10 mouse cellular contexts compared by ENCODE assay signal in genomic region chr7:36896339-36896738, GRCm38 (mm10).
DNase-seq lines count a peak whose midpoint lies in the region; ATAC-seq and TF ChIP-seq lines count a peak whose summit lies in the region.
"Had no signal": no experiment of that assay in that cellular context is flagged by ENCODE, and none has a peak within 500 bp of the region (broad histone marks: within the 10 kb centered on the region; RNA-seq: fewer than 3 reads in every experiment).

No protein-coding gene starts in this region.

- no peak for DNase-seq in forebrain, embryonic 11.5 days (ENCODE audit: low spot score)
- peak; percentile 21 for DNase-seq in ZHBTc4 (ENCODE audit: low read depth, low spot score)
- DNase-seq in forebrain, postnatal 0 days, result peak; percentile 25
- no peak for DNase-seq in T-cell, adult 2 months (ENCODE audit: low spot score)
- DNase-seq in adrenal gland, adult 2 months, result no peak
- no peak for DNase-seq in left cerebral cortex, adult 8-10 months (ENCODE audit: low spot score in 2 of 2)
- DNase-seq: lung, postnatal 36 days had no signal

- H3K4me2 ChIP-seq in forebrain, embryonic 13.5 days, result no peak overlapping the region
- no peak overlapping the region for H3K4me2 ChIP-seq in forebrain, embryonic 11.5 days (ENCODE audit: low read depth, low read length, severe bottlenecking)
- no peak overlapping the region for H3K4me2 ChIP-seq in forebrain, postnatal 0 days (ENCODE audit: low read depth)
- no peak overlapping the region for H3K4me2 ChIP-seq in midbrain, embryonic 12.5 days (replicated peaks)

- H3K9me3 ChIP-seq in forebrain, embryonic 13.5 days (replicated peaks), result no peaks in the 10 kb centered on the region
- no peaks in the 10 kb centered on the region for H3K9me3 ChIP-seq in forebrain, embryonic 11.5 days (ENCODE audit: control insufficient read depth, low read length)
- H3K9me3 ChIP-seq in forebrain, postnatal 0 days (ENCODE audit: low read length), result no peaks in the 10 kb centered on the region
- H3K9me3 ChIP-seq in midbrain, embryonic 12.5 days, result no peaks in the 10 kb centered on the region

- H3K4me1 ChIP-seq in forebrain, embryonic 13.5 days, result peaks cover 23% of the 10 kb centered on the region
- no peaks in the 10 kb centered on the region for H3K4me1 ChIP-seq in forebrain, embryonic 11.5 days (replicated peaks; ENCODE audit: control insufficient read depth, insufficient read depth, low read length)
- no peaks in the 10 kb centered on the region for H3K4me1 ChIP-seq in forebrain, postnatal 0 days (ENCODE audit: insufficient read depth)
- peaks cover 11% of the 10 kb centered on the region for H3K4me1 ChIP-seq in midbrain, embryonic 12.5 days

- TF ChIP-seq CTCF in forebrain, postnatal 0 days (IDR thresholded peaks at IDR 0.05; ENCODE audit: low read depth), result no peak

- H3K9ac ChIP-seq in forebrain, embryonic 13.5 days, result no peak overlapping the region
- H3K9ac ChIP-seq in forebrain, embryonic 11.5 days (ENCODE audit: low read length), result no peak overlapping the region
- H3K9ac ChIP-seq in forebrain, postnatal 0 days, result no peak overlapping the region
- H3K9ac ChIP-seq in midbrain, embryonic 12.5 days (replicated peaks), result no peak overlapping the region

- H3K36me3 ChIP-seq in forebrain, embryonic 13.5 days (ENCODE audit: poor library complexity, severe bottlenecking), result no peaks in the 10 kb centered on the region
- no peaks in the 10 kb centered on the region for H3K36me3 ChIP-seq in forebrain, embryonic 11.5 days (ENCODE audit: control insufficient read depth, insufficient read depth, low read length)
- no peaks in the 10 kb centered on the region for H3K36me3 ChIP-seq in forebrain, postnatal 0 days (ENCODE audit: insufficient read depth)
- no peaks in the 10 kb centered on the region for H3K36me3 ChIP-seq in midbrain, embryonic 12.5 days

- WGBS in forebrain, embryonic 13.5 days, result 51% methylated on average over 12 of the region's 12 CpGs
- 80% methylated on average over 12 of the region's 12 CpGs for WGBS in forebrain, embryonic 11.5 days
- 44% methylated on average over 12 of the region's 12 CpGs for WGBS in forebrain, postnatal 0 days
- 63% methylated on average over 12 of the region's 12 CpGs for WGBS in midbrain, embryonic 12.5 days

- H3K4me3 ChIP-seq in forebrain, embryonic 13.5 days, result no peak overlapping the region
- no peak overlapping the region for H3K4me3 ChIP-seq in forebrain, embryonic 11.5 days (ENCODE audit: low read depth, low read length)
- no peak overlapping the region for H3K4me3 ChIP-seq in forebrain, postnatal 0 days (ENCODE audit: low read depth, low read length)
- H3K4me3 ChIP-seq in midbrain, embryonic 12.5 days, result no peak overlapping the region

- ATAC-seq in forebrain, embryonic 13.5 days, result peak; percentile 42; the same call in 1 of the 2 replicates
- no peak for ATAC-seq in forebrain, embryonic 11.5 days (replicated peaks; ENCODE audit: low FRiP score)
- peak; percentile 54 for ATAC-seq in forebrain, postnatal 0 days
- peak; percentile 60 for ATAC-seq in midbrain, embryonic 12.5 days (ENCODE audit: low FRiP score, low read depth)
- ATAC-seq: Patski had no signal

- H3K27ac ChIP-seq in forebrain, embryonic 13.5 days, result no peak overlapping the region
- H3K27ac ChIP-seq in forebrain, embryonic 11.5 days (ENCODE audit: low read depth, low read length), result no peak overlapping the region
- no peak overlapping the region for H3K27ac ChIP-seq in forebrain, postnatal 0 days (ENCODE audit: low read depth, low read length)
- H3K27ac ChIP-seq in midbrain, embryonic 12.5 days (replicated peaks), result 0 out of 2 replicates have a peak overlapping the region, but pooled peaks have one; percentile 15

- H3K27me3 ChIP-seq in forebrain, embryonic 13.5 days, result no peaks in the 10 kb centered on the region
- H3K27me3 ChIP-seq in forebrain, embryonic 11.5 days (ENCODE audit: control insufficient read depth, insufficient read depth, low read length), result no peaks in the 10 kb centered on the region
- H3K27me3 ChIP-seq in forebrain, postnatal 0 days (ENCODE audit: insufficient read depth, low read length), result no peaks in the 10 kb centered on the region
- peaks cover 28% of the 10 kb centered on the region for H3K27me3 ChIP-seq in midbrain, embryonic 12.5 days

Comparison
In these comparisons a context has a peak if more than half of its experiments do, and no peak if none do; other contexts are left out.
1. DNase-seq: peak in ZHBTc4 (single experiment) and forebrain, postnatal 0 days (single experiment); none in forebrain, embryonic 11.5 days (single experiment), T-cell, adult 2 months (single experiment), adrenal gland, adult 2 months (single experiment) and left cerebral cortex, adult 8-10 months (0 of 2).